Mouse (Mus musculus) brown adipose tissue, adult 24 weeks (tissue): Measurements from ENCODE around the gene Zfp536. TPM values are rescaled to one million over a fixed set of nuclear protein-coding genes. Genes with fewer than 3 reads are reported as not detected.
"Not testable (repeated sequence)": the region's sequence is repeated elsewhere in the genome, so short reads cannot be mapped to it uniquely, and the experiment has no call there.

Experiments used
- H3K27ac ChIP-seq: fragments of 200-500 bp; replicated peaks from 2 replicates; pipeline ENCODE4 v1.5.1; 2012; ENCODE audit warnings: low read depth, mild to moderate bottlenecking, low read length
- H3K4me1 ChIP-seq: fragments of 200-500 bp; 2 replicates; pipeline ENCODE4 v1.6.1; 2012; ENCODE audit warnings: low read length, mixed read lengths; ENCODE audit not compliant: control insufficient read depth, insufficient read depth, insufficient read length
- H3K4me3 ChIP-seq: fragments of 200-500 bp; 2 replicates; pipeline ENCODE4 v1.5.1; 2012; ENCODE audit warnings: low read depth, mild to moderate bottlenecking, low read length, moderate library complexity; ENCODE audit not compliant: insufficient read depth
- polyA plus RNA-seq: library from polyadenylated mRNA; stranded (reverse); fragments of >200 nt; gene quantifications from 2 replicates; pipeline ENCODE4 v1.2.4, GENCODE M21; 2012; ENCODE audit not compliant: missing spikeins, insufficient read depth, insufficient read length

Zfp536 gene
- polyA plus RNA-seq, 1 experiment = not detected

DNA sequence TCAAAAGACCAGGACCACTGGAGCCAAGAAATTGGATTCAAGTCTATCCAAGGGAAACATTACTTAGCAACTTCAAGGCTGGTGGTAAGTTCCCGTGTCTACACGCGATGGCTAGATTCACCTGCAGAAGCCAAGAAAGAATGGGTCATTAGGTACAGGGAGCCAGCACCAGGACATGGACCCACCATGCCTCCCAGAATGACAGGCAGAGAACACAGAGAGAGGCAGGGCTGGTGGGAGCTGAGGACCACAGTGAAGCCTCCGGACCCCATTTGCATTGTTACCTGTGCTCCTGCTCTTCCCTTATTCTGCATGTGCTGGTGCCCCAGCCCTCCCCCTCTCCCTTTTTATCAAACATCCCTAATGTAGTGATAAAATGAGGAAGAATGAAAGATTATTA lies 39.4 kb downstream of the Zfp536 start:
- Histone ChIP-seq H3K27ac (no peak overlapping the region), H3K4me1 (no peaks in the 10 kb centered on the region), H3K4me3 (no peak overlapping the region)

GRCm38 (mm10) chr7:37732741-37733140 lies 40.7 kb downstream of the Zfp536 start:
- Histone ChIP-seq H3K27ac (no peak overlapping the region), H3K4me1 (no peaks in the 10 kb centered on the region)

GRCm38 (mm10) chr7:37727746-37728145 lies 45.7 kb downstream of the Zfp536 start:
- no peaks in the 10 kb centered on the region for H3K4me1 ChIP-seq
- H3K27ac ChIP-seq = no peak overlapping the region
- no peak overlapping the region for H3K4me3 ChIP-seq

More at GRCm38 (mm10) chr7:37732741-37733140, 40.7 kb downstream of the Zfp536 start:
- no peak overlapping the region for H3K4me3 ChIP-seq

- Histone ChIP-seq H3K4me1 (no peaks in the 10 kb centered on the region), H3K27ac (no peak overlapping the region), H3K4me3 (no peak overlapping the region)
Observed at GRCm38 (mm10) chr7:37724002-37724790, 49.2 kb downstream of the Zfp536 start.

GRCm38 (mm10) chr7:37723191-37723592 lies 50.2 kb downstream of the Zfp536 start:
- no peaks in the 10 kb centered on the region for H3K4me1 ChIP-seq
- H3K4me3 ChIP-seq = no peak overlapping the region
- no peak overlapping the region for H3K27ac ChIP-seq

GRCm38 (mm10) chr7:37721676-37722075 lies 51.8 kb downstream of the Zfp536 start:
- Histone ChIP-seq H3K27ac (no peak overlapping the region), H3K4me3 (no peak overlapping the region), H3K4me1 (no peaks in the 10 kb centered on the region)

DNA sequence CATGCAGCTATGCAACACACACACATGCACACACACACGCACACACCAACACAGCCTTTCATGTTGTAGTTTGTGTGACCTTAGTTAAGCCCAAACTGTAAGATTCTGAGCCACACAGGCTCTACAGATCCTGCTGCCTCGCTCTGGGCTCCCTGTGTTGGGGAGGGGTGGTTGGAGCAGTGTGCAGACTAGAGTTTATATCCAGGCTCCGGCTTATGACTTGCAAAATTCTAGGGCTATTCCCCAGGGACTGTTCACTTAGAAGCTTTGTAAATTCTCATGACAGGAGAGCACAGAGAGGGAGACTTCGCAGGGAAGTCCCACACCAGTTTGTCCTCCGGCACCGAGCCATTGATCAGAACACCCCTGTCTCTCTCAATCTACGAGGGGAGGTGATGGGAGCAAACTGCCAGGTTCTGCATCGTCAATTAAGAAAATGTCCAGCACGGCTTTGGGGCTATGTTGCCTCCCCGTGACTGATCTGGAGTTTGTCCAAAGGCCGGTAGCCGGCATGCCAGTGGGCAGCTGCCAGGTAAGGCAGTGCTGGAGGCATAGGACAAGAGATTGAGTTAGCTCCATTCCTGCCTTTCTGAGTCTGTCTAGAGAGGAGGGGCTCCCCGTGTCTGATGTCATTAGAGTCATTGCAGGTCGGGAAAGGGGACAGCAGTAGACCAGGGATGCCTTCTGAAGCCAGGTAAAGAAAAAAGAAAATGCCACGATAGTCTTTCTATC lies 54.6 kb downstream of the Zfp536 start:
- no peak overlapping the region for H3K27ac ChIP-seq
- no peak overlapping the region for H3K4me3 ChIP-seq
- H3K4me1 ChIP-seq = no peaks in the 10 kb centered on the region

- no peak overlapping the region for H3K27ac ChIP-seq
Observed at GRCm38 (mm10) chr7:37717071-37717470, 56.4 kb downstream of the Zfp536 start.

GRCm38 (mm10) chr7:37716626-37717025 lies 56.8 kb downstream of the Zfp536 start:
- no peak overlapping the region for H3K27ac ChIP-seq
- H3K4me1 ChIP-seq = no peaks in the 10 kb centered on the region
- H3K4me3 ChIP-seq = no peak overlapping the region

More at GRCm38 (mm10) chr7:37717071-37717470, 56.4 kb downstream of the Zfp536 start:
- no peak overlapping the region for H3K4me3 ChIP-seq
- no peaks in the 10 kb centered on the region for H3K4me1 ChIP-seq

GRCm38 (mm10) chr7:37704464-37704863 lies 69.0 kb downstream of the Zfp536 start:
- no peak overlapping the region for H3K27ac ChIP-seq
- H3K4me3 ChIP-seq = no peak overlapping the region
- H3K4me1 ChIP-seq = no peaks in the 10 kb centered on the region

DNA sequence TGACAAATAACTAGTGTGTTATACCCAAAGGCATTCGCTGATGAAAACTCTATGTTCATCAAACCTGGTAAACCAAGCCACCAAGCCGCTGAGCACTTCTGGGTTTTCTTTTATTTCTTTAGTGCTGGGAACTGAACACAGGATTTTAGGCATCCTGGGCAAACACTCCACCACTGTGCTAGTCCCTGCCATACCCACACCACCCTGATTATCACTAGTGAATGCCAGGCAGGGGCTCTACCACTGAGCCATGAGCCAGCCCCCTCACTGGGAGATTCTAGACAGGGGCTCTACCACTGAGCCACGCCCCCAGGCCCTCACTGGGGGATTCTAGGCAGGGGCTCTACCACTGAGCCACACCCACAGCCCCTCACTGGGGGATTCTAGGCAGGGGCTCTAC lies 76.1 kb downstream of the Zfp536 start:
- not testable (repeated sequence) for H3K27ac ChIP-seq, H3K4me3 ChIP-seq, H3K4me1 ChIP-seq

GRCm38 (mm10) chr7:37695066-37695465 lies 78.4 kb downstream of the Zfp536 start:
- H3K4me3 ChIP-seq = no peak overlapping the region
- no peaks in the 10 kb centered on the region for H3K4me1 ChIP-seq

GRCm38 (mm10) chr7:37690606-37691005 lies 82.8 kb downstream of the Zfp536 start:
- Histone ChIP-seq H3K27ac (no peak overlapping the region), H3K4me1 (no peaks in the 10 kb centered on the region), H3K4me3 (no peak overlapping the region)

More at GRCm38 (mm10) chr7:37695066-37695465, 78.4 kb downstream of the Zfp536 start:
- no peak overlapping the region for H3K27ac ChIP-seq

DNA sequence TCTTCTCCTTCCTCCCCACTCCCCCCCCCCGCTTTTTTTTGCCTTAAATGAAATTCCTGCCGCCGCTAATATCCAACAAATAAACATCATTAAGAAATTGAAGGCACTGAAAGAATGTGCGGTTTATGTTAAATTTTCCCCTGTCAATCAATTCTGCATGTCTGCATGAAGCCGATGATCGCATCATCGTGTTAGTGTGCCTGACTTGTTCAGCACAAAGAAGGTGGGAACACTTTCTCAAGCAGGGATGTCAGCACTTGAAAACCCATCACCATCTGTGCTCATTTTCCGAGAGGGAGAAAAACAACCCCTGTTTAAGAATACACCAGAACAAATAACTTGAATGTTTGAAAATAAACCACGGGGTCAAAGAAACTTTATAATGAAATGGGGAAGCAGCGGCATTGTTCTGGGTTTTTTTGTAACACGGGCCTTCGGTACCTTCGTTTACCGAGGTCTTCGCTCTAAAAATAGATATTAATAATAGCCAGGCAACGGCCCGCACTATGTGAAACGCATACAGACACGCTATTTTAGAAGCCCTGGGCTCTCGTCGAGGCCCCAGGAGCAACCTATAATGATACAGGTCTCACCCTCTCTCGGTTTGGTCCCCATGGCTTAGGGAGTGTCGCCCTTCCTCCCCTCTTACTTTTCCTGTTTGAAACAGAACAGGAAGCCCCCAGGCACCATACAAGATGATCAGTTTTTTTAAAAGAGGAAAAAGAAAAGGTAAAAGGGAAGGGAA lies 83.7 kb downstream of the Zfp536 start:
- no peaks in the 10 kb centered on the region for H3K4me1 ChIP-seq

GRCm38 (mm10) chr7:37689107-37689511 lies 84.3 kb downstream of the Zfp536 start:
- Histone ChIP-seq H3K4me3 (no peak overlapping the region), H3K4me1 (no peaks in the 10 kb centered on the region), H3K27ac (no peak overlapping the region)

More for the DNA sequence above, 83.7 kb downstream of the Zfp536 start:
- no peak overlapping the region for H3K4me3 ChIP-seq
- no peak overlapping the region for H3K27ac ChIP-seq
